Mouse (Mus musculus) layer of hippocampus, postnatal 14 days (tissue): ENCODE data around the gene Zfp775. TPM values are rescaled to one million over a fixed set of nuclear protein-coding genes. Genes with fewer than 3 reads are reported as not detected.
A peak's percentile ranks its signal among the peaks of the same experiment; 100 is the strongest.
"Not testable (repeated sequence)": the region's sequence is repeated elsewhere in the genome, so short reads cannot be mapped to it uniquely, and the experiment has no call there.

ENCODE experiments used
- DNase-seq, 2 experiments: peaks; one replicate each; pipeline ENCODE4 v3.0.0; 2021 to 2022; ENCODE audit warnings: low spot score in 2 of 2, mixed read lengths in 1 of 2
- total RNA-seq, 2 experiments: library from RNA; stranded (reverse); gene quantifications; 2 replicates each; pipeline ENCODE4 v1.2.3; 2021

Gene Zfp775
- total RNA-seq, 2 experiments from 2014 or later: 6.4 to 6.5 TPM

GRCm38 (mm10) chr6:48589194-48589750 is 12.6 kb upstream of the Zfp775 start, which contains the start of gene Gm45021:
Gm45021 (plus strand) TSS chr6:48589610.
- no peak for DNase-seq

GRCm38 (mm10) chr6:48591221-48591845 is 10.5 kb upstream of the Zfp775 start:
- no peak for DNase-seq

- no peak for DNase-seq
These were observed 10.0 kb upstream of the Zfp775 start for GRCm38 (mm10) chr6:48591871-48592270.

GRCm38 (mm10) chr6:48593158-48594042 is 8.5 kb upstream of the Zfp775 start, which contains the start of the genes Repin1 and Gm44965:
Repin1 (plus strand) TSS chr6:48593883.
Gm44965 (plus strand) TSS chr6:48593941.
- DNase-seq: peak; percentile 91 to 92

- DNase-seq: peak; percentile 60 to 61
These were observed 7.7 kb upstream of the Zfp775 start for GRCm38 (mm10) chr6:48594043-48594738.

- no peak for DNase-seq
These were observed 6.6 kb upstream of the Zfp775 start for GRCm38 (mm10) chr6:48595278-48595677.

- DNase-seq: no peak
These were observed 5.2 kb upstream of the Zfp775 start for GRCm38 (mm10) chr6:48596545-48597232.

GRCm38 (mm10) chr6:48597233-48597625 is 4.6 kb upstream of the Zfp775 start:
- no peak for DNase-seq

GRCm38 (mm10) chr6:48600594-48600993 is 1.3 kb upstream of the Zfp775 start:
- DNase-seq: no peak

- peak in 1 of 2 experiments; percentile 42 for DNase-seq
These were observed 348 bp downstream of the Zfp775 start for GRCm38 (mm10) chr6:48602080-48602741.

GRCm38 (mm10) chr6:48608124-48608523 is 6.3 kb downstream of the Zfp775 start:
- no peak for DNase-seq

- no peak for DNase-seq
These were observed 7.6 kb downstream of the Zfp775 start for GRCm38 (mm10) chr6:48609512-48609911.

- no peak for DNase-seq
These were observed 8.8 kb downstream of the Zfp775 start for GRCm38 (mm10) chr6:48610657-48611056.

GRCm38 (mm10) chr6:48613464-48613863 is 11.6 kb downstream of the Zfp775 start:
- no peak for DNase-seq

- no peak for DNase-seq
These were observed 12.9 kb downstream of the Zfp775 start for GRCm38 (mm10) chr6:48614756-48615155.

- no peak for DNase-seq
These were observed 18.2 kb downstream of the Zfp775 start for GRCm38 (mm10) chr6:48620031-48620430.

- DNase-seq: not testable (repeated sequence)
These were observed 20.5 kb downstream of the Zfp775 start for GRCm38 (mm10) chr6:48622186-48622843.

GRCm38 (mm10) chr6:48623460-48623859 is 21.6 kb downstream of the Zfp775 start:
- DNase-seq: no peak

- no peak for DNase-seq
These were observed 24.6 kb downstream of the Zfp775 start, which contains the start of gene AI854703 for GRCm38 (mm10) chr6:48626464-48626863. AI854703 (plus strand) TSS chr6:48626764.
